Mouse (Mus musculus) myocyte (in vitro differentiated cells): ENCODE measurements around the gene Sod3.

Experiments used
- CEBPB ChIP-seq: IDR thresholded peaks from 2 replicates; pipeline ENCODE4 v1.6.1; 2011; ENCODE audit warnings: mild to moderate bottlenecking, moderate library complexity; ENCODE audit not compliant: poor library complexity, insufficient read depth, severe bottlenecking
- POLR2A ChIP-seq: IDR thresholded peaks from one replicate; pipeline ENCODE4 v1.6.1; 2011; ENCODE audit warnings: low read depth, mild to moderate bottlenecking, control low read depth, moderate library complexity; ENCODE audit not compliant: insufficient read length

DNA sequence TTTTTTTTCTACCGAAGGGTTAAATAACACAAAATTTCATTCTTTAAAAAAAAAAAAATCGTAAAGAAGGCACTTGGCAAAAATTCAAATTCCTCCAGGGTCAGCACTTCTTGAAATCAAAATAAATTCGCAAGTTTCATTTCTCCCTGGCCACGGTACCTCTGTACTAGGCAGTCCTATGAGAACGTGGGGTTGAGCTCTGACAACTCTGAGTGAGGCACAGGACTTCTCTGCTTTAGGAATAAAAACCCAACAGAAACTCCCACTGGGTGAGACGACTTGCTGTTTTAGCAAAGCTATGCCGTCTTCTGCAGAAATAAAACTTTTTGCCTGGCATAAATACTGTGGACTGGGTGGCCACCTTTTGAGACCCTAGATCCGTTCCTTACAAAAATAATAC lies 44.1 kb upstream of the Sod3 start:
- no peak for TF ChIP-seq POLR2A
- no peak for TF ChIP-seq CEBPB
